Mouse (Mus musculus) bone marrow macrophage, adult 2 months (primary cell): ENCODE results near the gene Gp5. TPM values are rescaled to one million over a fixed set of nuclear protein-coding genes. Genes with fewer than 3 reads are reported as not detected.

Experiments
- H3K27ac ChIP-seq: 2 replicates; pipeline ENCODE4 v1.5.1; 2012; ENCODE audit warnings: low read depth, low read length; ENCODE audit not compliant: insufficient read depth
- H3K4me1 ChIP-seq: 2 replicates; pipeline ENCODE4 v1.6.1; 2012; ENCODE audit warnings: low read length; ENCODE audit not compliant: control insufficient read depth, insufficient read depth
- H3K4me3 ChIP-seq: 2 replicates; pipeline ENCODE4 v1.5.1; 2012; ENCODE audit warnings: mild to moderate bottlenecking, low read length, moderate library complexity; ENCODE audit not compliant: insufficient read depth
- CTCF ChIP-seq: IDR thresholded peaks from 2 replicates; pipeline ENCODE4 v1.5.1; 2012; ENCODE audit warnings: low read depth, mild to moderate bottlenecking, low read length, moderate library complexity
- POLR2A ChIP-seq: IDR thresholded peaks from 2 replicates; pipeline ENCODE4 v1.6.1; 2012; ENCODE audit warnings: mild to moderate bottlenecking, low read depth, low read length, borderline replicate concordance
- polyA plus RNA-seq: library from polyadenylated mRNA; stranded (reverse); fragments of >200 nt; gene quantifications from 2 replicates; pipeline ENCODE4 v1.2.4, GENCODE M21; 2012; ENCODE audit not compliant: missing spikeins, insufficient read depth, insufficient read length

The Gp5 gene
- polyA plus RNA-seq, 1 experiment = not detected

DNA sequence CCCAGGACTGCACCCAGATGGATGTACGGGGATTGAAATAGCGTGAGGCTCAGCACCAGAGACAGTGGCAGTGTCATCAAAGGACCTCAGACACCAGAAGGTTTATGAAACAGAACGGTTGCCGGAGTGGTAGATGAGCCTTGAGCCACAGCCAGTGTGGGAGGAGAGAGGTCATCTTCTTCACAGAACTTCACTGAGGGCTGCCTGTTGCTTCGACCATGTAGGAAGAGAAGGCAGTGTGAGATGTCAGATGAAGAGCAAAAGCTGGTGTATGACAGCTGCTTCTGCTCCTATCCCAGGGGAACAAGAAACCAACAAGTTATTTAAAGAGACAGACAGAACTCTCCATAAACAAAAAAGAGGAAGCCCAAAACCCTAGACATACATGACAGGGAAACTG is 6.3 kb downstream of the Gp5 start:
- peaks cover 3% of the 10 kb centered on the region; the same call in 1 of the 2 replicates for H3K4me1 ChIP-seq
- no peak overlapping the region for H3K4me3 ChIP-seq
- H3K27ac ChIP-seq = no peak overlapping the region
- TF ChIP-seq CTCF = no peak

DNA sequence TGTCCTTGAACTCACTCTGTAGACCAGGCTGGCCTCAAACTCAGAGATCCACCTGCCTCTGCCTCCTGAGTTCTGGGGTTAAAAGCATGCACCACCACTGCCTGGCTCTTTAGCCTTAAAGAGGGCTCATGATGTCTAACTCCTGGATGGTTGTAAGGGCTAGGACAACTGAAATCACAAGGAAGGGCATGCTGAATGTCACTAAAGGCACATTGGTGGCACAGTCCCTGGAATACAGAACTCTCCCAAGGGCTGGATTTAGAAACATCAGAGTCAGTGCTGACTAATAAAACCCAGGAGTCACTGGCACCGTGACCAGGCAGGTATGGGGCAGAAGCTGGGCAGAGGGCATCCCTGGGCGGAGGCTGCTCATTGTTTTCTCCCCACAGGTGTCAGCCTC is 7.2 kb downstream of the Gp5 start:
- peaks cover 3% of the 10 kb centered on the region; the same call in 1 of the 2 replicates for H3K4me1 ChIP-seq
- H3K27ac ChIP-seq = no peak overlapping the region
- H3K4me3 ChIP-seq = no peak overlapping the region
- TF ChIP-seq CTCF (no peak), POLR2A (no peak)

DNA sequence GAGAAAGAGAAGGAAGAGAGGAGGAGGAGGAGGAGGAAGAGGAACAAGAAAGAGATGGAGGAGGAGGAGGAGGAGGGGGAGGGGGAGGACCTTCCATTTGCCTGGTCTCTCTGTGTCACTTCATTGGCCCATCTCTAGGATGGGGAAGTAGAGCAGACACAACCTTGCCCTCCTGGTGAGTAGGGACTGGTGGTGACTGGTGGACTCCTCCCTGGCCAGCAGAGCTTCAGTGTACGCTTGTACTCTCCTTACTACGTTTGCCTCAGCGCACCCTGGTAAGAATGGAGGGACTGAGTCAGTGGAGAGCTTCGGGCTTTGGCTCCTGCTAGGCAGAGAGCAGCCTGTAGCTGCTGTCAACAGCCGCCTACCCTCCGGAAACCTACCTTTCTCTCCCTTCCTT is 7.9 kb downstream of the Gp5 start:
- H3K4me1 ChIP-seq = peaks cover 3% of the 10 kb centered on the region; the same call in 1 of the 2 replicates
- TF ChIP-seq POLR2A (no peak), CTCF (no peak)
- no peak overlapping the region for H3K27ac ChIP-seq
- H3K4me3 ChIP-seq = no peak overlapping the region

DNA sequence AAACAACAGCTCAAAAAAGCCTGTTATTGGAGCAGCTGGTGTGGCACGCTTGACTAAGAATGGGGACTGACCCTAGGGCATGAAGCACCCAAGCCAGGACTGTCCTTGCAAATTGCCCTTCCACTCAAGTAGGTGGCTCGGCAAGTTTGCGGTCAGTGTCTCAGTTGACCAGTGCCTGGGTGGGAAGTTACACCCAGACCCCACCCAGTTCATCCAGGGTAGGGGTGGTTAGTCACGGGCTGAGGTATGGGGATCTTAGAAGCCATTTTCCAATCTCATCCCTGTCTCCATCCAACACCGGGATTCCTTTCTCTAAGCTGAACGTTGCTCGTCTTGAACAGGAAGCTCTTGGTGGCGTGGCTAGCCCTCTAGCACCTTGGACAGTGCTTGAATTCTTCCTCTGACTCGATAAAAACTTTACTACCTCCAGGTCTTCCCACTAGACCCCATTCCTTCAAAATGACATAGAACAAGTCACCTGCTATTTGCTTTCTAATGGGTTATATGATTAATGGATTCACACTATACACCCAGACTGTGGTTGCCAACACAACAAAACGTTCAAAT is 10.8 kb downstream of the Gp5 start:
- no peak for TF ChIP-seq CTCF
- no peak for TF ChIP-seq POLR2A
- peaks cover 3% of the 10 kb centered on the region; the same call in 1 of the 2 replicates for H3K4me1 ChIP-seq
- H3K4me3 ChIP-seq = no peak overlapping the region

DNA sequence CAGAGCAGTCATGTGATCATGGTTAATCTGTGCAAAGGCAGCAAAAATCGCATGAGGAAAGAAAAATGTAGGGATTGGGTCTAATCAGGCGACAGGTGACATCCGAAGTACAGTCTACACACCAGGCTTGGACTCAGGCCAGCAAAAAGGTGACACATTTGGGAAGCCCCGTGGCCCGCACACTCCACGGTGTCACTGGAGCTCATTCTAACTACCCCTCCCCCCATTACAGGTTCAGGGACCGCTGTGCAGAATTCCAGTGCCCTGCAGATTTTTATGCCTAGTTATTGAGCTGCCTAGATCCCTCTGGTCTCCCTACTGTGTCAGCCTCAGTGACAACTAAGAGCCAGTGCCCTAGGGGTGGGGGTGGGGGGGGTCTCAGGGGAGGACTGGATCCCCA is 13.1 kb downstream of the Gp5 start:
- no peak overlapping the region for H3K27ac ChIP-seq
- TF ChIP-seq CTCF (no peak), POLR2A (no peak)
- H3K4me1 ChIP-seq = no peaks in the 10 kb centered on the region
- H3K4me3 ChIP-seq = no peak overlapping the region

More for the DNA sequence above, 10.8 kb downstream of the Gp5 start:
- H3K27ac ChIP-seq = no peak overlapping the region

DNA sequence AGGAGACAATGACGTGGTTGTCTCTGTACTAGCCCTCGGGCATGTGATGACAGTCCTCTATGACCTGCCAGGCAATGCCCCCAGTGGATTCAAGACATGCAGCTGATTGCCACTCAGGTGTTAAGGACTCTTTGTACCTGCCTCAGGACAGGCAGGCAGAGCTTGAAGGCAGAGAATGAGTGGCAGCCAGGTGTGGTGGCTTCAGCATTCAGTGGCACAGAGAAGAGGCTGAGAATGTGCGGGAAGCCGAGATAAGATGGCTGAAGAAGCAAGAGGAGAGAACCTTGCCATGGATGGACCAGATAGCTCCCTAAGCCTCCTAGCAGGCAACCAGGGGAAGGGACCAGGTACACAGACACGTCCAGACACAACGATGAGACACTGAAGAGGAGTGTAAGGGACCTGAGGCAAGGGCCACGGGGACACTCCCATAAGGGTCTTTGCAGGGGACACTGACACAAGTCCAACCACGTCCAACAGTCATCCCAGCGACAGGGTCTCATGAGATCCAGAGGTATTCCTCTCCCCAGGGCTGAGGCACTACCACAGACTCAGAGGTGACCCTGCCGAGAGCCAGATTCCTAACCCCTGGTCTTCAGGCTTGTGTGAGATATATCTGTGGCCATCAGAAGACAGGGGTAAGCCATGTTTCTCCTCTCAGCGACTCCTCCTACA is 13.8 kb downstream of the Gp5 start:
- Histone ChIP-seq H3K27ac (no peak overlapping the region), H3K4me1 (no peaks in the 10 kb centered on the region), H3K4me3 (no peak overlapping the region)
- TF ChIP-seq CTCF (no peak), POLR2A (no peak)

DNA sequence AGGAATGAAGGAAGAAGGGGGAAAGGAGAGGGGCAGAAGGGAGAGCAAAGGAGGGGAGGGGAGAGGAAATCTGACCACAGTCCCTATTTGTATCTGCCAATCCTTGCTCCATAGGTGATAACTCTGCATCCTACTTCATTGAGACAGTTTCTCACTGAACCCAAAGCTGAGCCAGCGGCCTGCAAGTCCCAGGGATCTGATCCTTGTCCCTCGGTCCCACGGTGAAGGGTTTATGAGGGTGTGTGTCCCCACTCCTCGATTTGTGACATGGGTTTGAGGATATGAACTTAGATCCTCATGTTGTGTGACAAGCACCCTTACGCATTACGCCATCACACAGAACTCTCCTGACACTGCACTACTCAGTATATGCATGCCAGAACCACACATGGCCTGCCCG is 15.5 kb downstream of the Gp5 start:
- H3K27ac ChIP-seq = no peak overlapping the region
- no peak for TF ChIP-seq POLR2A
- no peak for TF ChIP-seq CTCF
- no peaks in the 10 kb centered on the region for H3K4me1 ChIP-seq
- H3K4me3 ChIP-seq = no peak overlapping the region

DNA sequence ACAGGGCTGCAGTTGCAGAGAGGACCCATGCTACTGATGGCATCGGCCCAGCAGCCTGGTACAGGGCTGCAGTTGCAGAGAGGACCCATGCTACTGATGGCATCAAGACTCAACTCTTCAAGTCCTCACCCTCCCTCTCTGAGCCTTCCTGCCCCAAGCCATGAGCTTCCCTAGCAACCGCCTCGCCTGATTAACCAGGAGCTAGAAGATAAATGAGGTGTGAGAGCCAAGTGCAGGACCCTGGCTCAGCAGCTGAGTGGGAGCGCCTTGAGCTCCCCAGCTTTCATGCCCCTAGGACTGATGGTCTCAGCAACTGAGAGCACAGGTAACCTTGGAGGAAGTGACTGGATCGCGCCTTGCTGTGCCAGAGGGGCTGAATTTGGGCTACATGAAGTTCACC is 20.1 kb downstream of the Gp5 start:
- H3K4me3 ChIP-seq = no peak overlapping the region
- no peak for TF ChIP-seq CTCF
- no peak for TF ChIP-seq POLR2A
- no peak overlapping the region for H3K27ac ChIP-seq
- no peaks in the 10 kb centered on the region for H3K4me1 ChIP-seq

DNA sequence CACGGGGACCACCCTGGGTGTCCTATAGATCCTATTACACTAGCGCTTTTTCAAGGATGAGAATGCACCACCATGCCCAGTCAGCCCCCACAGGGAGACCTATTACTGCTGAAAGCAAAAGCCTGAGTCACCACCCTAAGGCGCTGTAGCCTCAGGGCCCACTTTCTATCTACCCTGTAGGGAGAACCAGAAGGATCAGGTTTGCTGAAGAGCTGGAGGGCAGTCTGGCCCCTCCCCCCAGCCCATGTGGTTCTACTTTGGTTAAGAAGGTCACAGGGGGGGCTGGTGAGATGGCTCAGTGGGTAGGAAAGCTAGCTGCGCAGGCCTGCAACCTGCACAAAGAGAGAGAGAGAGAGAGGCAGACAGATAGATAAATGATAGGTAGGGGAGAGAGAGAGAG is 24.9 kb downstream of the Gp5 start:
- Histone ChIP-seq H3K4me1 (no peaks in the 10 kb centered on the region), H3K4me3 (no peak overlapping the region), H3K27ac (no peak overlapping the region)
- TF ChIP-seq POLR2A (no peak), CTCF (no peak)

DNA sequence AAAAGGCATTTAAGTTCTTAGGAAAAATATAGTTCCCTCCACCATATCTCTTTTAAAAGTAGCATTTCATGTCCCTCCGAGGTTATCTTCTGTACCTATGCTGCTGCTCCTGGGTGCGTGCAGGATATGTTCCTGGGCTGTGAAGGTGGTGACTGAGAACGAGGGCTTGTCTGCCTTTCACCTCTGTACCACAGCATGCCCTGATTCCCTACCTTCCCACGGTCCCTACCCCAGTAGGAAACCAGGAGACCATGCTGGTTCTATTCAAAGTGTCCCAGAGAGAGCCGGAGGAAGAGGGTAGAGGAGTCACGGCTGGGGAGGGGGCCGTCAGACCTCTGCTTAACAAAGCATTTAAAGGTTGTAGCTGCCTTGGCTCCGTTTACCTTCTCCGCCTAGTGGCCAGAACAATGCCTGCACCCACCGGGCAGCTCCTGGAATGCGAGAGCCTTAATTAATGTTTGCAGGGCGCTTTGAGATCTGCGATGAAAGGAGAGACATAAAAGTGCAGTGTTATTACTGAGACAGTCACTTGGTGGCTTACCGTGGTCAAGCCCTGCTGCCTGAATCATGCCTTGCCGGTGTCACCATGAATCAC is 26.7 kb downstream of the Gp5 start:
- Histone ChIP-seq H3K4me1 (no peaks in the 10 kb centered on the region), H3K27ac (no peak overlapping the region), H3K4me3 (no peak overlapping the region)
- TF ChIP-seq POLR2A = no peak
- peak; percentile 70 for TF ChIP-seq CTCF
